ENCODE assay signal across 1 mouse cellular context in genomic region chr19:5512091-5513004, GRCm38 (mm10).
TF ChIP-seq lines count a peak whose summit lies in the region.

No protein-coding gene starts in this region.

TF ChIP-seq in MEL, 35 proteins besides CTCF, POLR2A, EP300 and RAD21 (continued from another document):
- TF ChIP-seq TCF12 (IDR thresholded peaks at IDR 0.05; ENCODE audit: low read depth, low read length) (peak; percentile 41; the same call in 1 of the 2 replicates), POLR2AphosphoS2 (IDR thresholded peaks at IDR 0.05; ENCODE audit: low read length) (0 out of 2 replicates have a peak, but pooled peaks have one; percentile 49), MAX (IDR thresholded peaks at IDR 0.05; ENCODE audit: low read length) (0 out of 2 replicates have a peak, but pooled peaks have one; percentile 31), POLR2AphosphoS5 (IDR thresholded peaks at IDR 0.05; ENCODE audit: borderline replicate concordance, low read depth, low read length) (no peak), MEF2A (IDR thresholded peaks at IDR 0.05; ENCODE audit: extremely low read depth, insufficient replicate concordance, low read depth, low read length, poor library complexity, severe bottlenecking) (no peak), NRF1 (IDR thresholded peaks at IDR 0.05; ENCODE audit: insufficient read depth, low read depth, low read length, poor library complexity, severe bottlenecking) (no peak), MAZ (IDR thresholded peaks at IDR 0.05; ENCODE audit: low read depth, low read length) (peak; percentile 51), CHD2 (IDR thresholded peaks at IDR 0.05; ENCODE audit: low read length) (no peak), MYB (IDR thresholded peaks at IDR 0.05; ENCODE audit: low read depth, low read length) (no peak)
TF ChIP-seq in MEL: peak in this region for 14.
